Mouse (Mus musculus) thymus, postnatal 14 days (tissue): ENCODE results near the gene Med19.
"Not testable (repeated sequence)": the region's sequence is repeated elsewhere in the genome, so short reads cannot be mapped to it uniquely, and the experiment has no call there.

Source experiments
- DNase-seq: peaks from one replicate; pipeline ENCODE4 v3.0.0; 2021

The Med19 gene

DNA sequence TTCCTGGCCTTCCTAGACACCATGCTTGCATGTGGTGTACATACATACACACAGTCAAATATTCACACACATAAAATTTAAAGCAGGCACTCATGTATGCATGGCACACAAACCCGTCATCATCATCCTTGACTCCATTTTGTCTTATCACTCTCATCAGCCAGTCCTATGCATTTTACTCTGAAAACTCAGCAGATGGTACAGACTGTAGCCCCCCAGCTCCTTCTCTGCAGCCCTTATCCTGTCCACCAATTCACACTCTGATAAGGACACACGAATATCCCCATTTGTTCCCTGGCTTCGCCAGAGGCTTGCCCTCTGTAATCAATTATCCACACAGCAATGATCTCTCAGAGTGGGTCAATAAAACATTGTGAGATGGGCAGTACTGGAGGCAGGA is 43.0 kb downstream of the Med19 start:
- no peak for DNase-seq

DNA sequence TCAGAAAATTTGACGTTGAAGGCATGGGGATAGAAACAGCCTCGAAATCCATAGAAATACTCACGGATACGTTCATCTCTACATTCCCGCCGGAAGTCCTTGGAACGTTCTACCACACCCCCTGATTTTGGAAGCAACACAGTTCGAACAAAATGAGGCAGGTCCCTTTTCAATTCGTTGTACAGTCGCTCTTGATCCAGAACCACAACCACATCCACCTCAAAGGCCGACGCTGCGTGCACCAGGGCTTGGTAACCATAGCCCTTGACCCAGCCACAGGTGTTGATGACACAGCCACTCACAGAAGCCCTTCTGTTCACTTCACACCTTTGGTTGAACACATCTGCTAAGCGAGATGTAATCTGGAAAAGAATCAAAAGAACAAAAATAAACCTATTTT is 45.7 kb downstream of the Med19 start:
- DNase-seq, result no peak

DNA sequence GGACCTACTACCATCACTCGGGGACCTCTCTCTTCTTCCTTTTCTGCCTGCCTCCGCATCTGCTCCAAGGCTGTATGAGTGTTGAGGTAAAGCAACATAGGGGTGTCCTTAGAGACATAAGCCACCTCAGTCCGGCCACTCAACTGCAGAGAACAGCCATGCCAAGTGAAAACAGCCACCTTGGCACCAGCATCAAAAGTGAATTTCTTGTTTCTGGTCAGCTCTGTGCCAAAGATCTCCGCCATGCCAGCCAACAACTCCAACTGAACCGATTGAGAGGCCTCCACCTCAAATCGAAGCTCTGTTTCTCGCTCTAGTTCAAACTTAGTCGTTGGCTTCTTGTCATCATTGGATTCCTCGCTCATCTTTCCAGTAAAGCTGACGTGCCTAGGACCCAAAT is 47.6 kb downstream of the Med19 start:
- DNase-seq, result no peak

DNA sequence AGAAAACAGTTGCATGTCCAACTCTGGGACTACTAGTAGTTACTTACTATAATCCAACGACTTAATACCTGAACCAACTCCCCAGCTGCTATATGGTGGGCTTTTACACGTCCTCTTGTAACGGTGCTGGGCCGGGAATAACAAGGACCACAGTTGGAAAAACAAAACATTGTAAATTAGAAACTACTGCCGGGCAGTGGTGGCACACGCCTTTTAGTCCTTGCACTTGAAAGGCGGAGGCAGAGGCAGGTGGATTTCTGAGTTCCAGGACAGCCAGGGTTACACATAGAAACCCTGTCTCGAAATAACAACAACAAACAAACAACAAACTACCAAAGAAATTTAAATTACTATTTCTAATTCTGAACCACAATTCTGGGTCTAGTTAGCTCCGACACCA is 48.5 kb downstream of the Med19 start:
- DNase-seq, result no peak

DNA sequence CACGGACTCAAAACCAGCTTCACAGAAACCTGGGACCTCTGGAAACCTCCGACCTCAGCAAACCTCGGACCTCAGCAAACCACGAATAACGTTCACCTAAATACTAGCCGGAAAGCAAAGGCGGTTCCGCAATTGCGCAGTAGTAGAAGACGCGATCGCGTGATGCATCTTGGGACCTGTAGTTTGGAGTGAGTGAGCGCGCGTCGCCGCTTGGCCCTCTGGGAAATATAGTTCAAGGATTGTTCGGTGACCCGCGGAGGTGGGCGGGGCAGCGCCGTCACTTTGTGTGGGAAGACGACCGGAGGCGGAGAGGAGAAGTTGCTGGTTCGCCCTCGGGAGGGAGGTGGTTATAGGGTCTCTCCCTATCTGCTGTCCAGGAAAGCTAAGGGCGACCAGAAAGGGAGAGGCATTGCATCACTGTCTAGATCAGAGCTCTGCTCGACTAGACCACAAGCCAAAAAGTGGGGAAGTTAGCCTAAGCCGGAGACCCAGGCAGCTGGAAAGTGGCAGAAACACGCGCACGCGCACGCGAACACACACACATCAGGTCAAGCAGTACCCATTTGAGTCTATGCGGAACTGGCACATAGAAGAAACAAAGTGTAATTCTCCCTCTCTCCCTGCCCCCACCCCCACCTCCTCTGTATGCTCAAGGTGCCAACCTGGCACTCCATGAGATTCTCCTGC is 49.1 kb downstream of the Med19 start, which contains the start of gene Clp1:
Gene Clp1 (minus strand): TSS at position 179 of the 687 bp plus-strand sequence.
- DNase-seq, result peak; percentile 96

DNA sequence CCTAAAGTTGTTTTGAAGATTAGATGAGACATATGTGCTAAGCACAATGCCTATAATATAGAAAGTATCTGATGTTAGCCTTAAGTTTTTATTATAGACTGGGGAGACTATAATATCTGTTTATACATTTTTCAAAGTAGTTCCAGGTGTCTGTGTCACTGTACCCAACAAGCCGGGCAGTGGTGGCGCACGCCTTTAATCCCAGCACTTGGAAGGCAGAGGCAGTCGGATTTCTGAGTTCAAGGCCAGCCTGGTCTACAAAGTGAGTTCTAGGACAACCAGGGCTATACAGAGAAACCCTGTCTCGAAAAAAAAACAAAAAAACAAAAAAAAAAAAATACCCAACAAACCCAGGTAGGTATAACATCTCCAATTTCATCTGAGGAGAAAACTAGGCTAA is 50.0 kb downstream of the Med19 start:
- not testable (repeated sequence) for DNase-seq

DNA sequence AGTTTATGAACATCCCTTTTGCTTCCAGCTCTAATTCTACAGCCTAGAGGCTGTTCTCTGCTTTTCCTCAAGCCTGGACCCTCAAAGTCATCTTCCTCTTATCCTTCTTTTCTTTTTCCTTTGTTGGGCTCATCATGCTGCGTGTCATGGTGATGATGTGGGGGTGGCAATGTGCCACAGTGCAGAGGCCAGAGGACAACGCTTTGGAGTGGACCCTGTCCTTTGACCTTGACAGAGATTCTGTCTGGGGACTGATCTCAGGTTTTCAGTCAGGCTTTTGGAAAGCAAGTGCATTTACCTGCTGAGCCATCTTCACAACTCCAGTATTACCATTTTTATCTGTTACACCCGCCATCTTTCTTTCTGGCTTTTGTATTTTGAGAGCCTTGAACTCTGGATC is 53.0 kb downstream of the Med19 start:
- DNase-seq, result no peak

DNA sequence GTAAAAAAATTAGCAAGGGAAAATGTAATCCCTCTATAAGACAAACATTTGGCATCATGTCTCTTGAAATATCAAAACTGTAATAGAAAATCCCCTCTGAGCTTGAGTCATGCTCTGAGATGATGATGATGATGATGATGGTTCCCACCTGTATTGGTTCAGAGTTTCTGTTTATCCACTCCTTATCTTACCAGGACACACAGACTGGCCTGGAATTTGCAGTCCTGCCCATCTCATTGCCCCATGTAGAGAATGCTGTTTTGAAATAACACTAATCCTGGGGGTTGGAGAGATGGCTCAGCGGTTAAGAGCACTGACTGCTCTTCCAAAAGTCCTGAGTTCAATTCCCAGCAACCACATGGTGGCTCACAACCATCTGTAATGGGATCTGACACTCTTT is 54.2 kb downstream of the Med19 start:
- no peak for DNase-seq

DNA sequence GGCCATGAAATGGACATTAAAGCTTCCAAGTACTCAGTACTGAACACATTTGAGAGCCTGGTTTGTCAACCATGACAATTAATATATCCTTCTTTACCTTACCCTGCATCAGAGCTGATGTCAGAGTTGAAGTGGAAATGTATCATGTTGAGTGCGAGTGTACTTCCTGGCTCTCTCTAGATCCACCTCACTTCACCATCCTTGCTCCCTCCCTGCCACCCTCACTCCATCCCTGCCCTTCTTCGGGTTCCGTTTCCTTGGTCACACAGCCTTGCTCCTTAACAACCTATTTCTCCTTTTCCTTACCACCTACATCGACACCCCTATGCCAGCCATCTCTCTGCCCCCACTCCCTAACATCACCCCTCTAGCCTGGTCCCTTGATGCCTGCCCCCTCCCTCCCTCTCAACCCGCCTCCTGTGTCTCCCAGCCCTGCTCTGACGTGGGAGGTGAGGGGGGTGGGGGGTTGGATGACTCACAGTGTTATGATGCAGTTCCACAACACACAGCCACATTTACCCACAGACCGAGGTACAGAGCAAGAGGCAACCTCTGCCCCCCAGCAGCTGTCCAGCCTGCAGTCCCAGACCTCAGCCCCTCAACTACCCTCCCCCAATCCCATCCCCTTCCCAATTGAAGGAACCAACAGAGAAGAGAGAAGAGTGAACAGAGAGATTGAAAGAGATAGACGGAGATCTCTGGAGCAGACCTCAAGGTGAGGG is 55.5 kb downstream of the Med19 start, which contains the start of gene Ypel4:
Gene Ypel4 (plus strand): TSS at position 480 of the 722 bp plus-strand sequence.
- no peak for DNase-seq

DNA sequence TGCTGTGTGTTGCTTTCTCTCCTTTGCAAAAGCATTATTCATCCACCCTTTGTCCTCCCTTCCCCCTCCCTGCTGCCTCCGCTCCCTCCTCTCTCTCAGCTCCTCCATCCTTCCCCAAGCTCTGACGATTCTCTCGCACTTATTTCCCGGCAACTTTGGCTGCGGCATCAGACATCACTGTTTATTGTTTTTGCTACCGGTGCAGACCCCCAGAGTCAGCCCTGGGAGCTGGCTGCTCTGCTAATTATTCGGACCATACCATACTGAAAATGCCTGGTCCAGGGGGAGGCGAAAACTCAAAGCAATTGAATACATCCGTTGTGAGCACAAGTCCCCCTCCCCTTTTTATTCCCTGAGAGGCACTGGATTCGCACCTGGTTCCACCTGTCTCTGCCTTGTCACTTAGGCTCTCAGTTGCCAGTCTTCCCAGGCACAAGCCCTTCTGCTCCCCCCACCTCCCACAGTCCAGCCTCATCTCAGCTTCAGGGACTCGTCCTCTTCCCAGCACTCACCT is 56.2 kb downstream of the Med19 start:
- no peak for DNase-seq

DNA sequence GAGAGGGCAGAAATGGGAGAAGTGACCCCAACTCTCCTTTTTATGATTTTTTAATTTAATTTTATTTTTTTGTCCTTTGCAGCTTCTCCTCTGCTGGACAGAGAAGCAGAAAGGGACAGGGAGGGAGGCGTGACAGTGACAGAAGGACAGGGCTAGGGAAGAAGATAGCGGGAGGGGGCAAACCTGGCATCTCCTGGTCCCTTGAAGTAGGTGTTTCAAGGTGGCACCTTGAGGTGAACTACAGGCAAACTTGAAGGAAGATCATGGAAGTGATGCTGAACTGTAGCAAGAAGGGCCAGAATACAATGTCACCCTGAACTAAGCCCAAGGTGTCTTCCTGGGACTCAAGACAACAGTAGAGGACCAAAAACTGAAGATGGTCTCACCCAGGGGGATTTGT is 56.7 kb downstream of the Med19 start:
- no peak for DNase-seq

DNA sequence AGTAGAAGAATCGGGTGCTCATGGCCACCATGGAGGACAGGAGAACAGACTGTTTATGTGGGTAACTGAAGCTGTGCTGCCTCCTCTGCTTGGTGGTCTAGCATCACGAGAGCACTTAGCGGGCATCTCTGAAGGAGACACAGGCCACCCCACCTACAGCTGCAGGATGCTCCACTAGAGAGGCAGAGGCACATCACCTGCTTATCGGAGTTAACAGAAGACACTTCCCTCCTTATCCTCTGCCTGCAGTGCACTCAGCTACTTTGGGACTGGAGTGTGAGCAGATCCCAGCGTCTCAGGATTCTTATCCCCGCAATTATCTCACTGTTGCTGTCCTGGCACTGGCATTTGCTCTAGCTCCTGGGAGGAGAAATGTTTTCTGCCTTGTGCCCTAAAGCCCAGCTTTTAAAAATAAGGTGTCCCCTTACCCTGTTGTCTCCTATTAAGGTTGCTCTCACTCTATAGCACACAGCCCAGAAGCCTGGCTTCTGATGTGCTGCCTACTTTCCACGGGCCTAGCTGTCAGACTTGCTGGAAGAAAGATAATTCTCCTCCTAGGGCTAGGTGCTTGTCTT is 57.2 kb downstream of the Med19 start:
- DNase-seq, result no peak

DNA sequence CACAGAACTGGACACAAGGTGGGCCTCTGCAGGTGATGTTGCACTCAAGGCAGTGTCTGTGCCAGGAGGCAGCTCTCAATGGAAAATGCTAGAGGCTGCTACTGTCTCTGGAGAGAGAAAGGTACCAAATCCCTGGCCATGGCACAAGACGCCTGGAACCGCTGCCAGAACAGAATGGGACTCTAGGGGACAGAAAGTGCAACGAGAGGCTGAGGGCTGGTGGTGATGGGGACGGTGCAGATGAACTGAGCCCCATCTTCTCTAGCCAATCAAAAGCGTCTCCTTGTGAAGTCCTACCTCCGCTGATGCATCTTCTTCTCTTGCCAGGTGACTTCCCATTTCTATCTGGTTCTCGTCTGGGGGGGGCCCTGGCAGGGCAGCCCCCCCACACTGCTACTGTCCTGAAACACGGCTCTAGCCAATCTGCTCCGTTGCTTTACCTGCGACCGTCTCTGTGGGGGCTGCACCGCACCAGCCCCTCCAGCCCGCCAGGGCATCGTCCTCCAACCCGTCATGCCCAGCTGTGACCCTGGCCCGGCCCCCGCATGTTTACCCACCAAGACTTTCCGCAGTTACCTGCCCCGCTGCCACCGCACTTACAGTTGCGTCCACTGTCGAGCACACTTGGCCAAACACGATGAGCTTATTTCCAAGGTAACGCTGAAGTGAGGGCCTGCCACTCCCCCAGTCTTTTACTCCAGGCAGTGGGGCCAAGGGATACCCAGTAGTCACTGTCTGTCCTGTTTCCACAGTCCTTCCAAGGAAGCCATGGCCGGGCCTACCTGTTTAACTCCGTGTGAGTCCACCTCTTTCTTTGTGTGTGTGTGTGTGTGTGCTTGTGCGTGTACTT is 58.3 kb downstream of the Med19 start:
- no peak for DNase-seq

DNA sequence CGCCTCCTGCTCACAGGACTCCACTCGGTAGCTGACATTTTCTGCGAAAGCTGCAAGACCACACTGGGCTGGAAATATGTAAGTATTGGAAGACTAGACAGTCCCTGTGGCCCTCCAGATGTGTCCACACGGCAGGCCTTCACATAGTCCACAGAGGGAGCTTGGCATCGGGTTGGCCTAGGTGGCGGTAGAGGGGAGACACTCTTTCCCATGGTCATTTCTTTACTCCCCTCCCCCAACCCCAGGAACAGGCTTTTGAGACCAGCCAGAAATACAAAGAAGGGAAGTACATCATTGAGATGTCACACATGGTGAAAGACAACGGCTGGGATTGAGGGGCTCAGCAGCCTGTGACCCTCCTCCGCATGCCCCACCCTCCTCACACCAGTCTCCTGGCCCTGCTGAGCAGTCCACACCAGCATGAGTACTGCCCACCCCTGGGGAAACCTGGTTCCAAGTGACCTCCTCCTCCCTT is 59.3 kb downstream of the Med19 start:
- DNase-seq, result no peak
